Mouse (Mus musculus): ENCODE results near the gene Naa16. TPM values are rescaled to one million over a fixed set of nuclear protein-coding genes. Genes with fewer than 3 reads are reported as not detected.
A peak's percentile ranks its signal among the peaks of the same experiment; 100 is the strongest.

Gene Naa16
- polyA plus RNA-seq, 1 experiment: 11.2 TPM

GRCm38 (mm10) chr14:79301466-79301875 is 89.1 kb downstream of the Naa16 start, which contains the start of gene Rgcc:
TSS of gene Rgcc (minus strand) at chr14:79301645.
- Histone ChIP-seq H3K27ac (ENCODE audit: insufficient read depth, low read length) (0 out of 2 replicates have a peak within 1 kb of the TSS, but pooled peaks have one; percentile 9), H3K4me3 (replicated peaks; ENCODE audit: insufficient read depth, low read depth, low read length) (peak within 1 kb of the TSS; percentile 70), H3K4me1 (ENCODE audit: control insufficient read depth, insufficient read depth, low read length) (no peaks in the 10 kb centered on the region), H3K27me3 (ENCODE audit: control insufficient read depth, insufficient read depth, low read length) (no peaks in the 10 kb centered on the region)
- WGBS: under 1% methylated on average over 34 of the region's 34 CpGs
- peak; percentile 93 for TF ChIP-seq CTCF (IDR thresholded peaks at IDR 0.05; ENCODE audit: borderline replicate concordance, insufficient read depth, low read depth, low read length)
- TF ChIP-seq POLR2A (IDR thresholded peaks at IDR 0.05; ENCODE audit: borderline replicate concordance, insufficient read depth, low read length): peak; percentile 91
- DNase-seq: peak; percentile 95 to 97

GRCm38 (mm10) chr14:79300641-79301350 is 89.8 kb downstream of the Naa16 start:
- peak; percentile 37 to 48 for DNase-seq
- Histone ChIP-seq H3K27ac (ENCODE audit: insufficient read depth, low read length) (0 out of 2 replicates have a peak overlapping the region, but pooled peaks have one; percentile 9), H3K4me1 (ENCODE audit: control insufficient read depth, insufficient read depth, low read length) (no peaks in the 10 kb centered on the region; the same call in 1 of the 2 replicates), H3K4me3 (replicated peaks; ENCODE audit: insufficient read depth, low read depth, low read length) (peak overlapping the region; percentile 70), H3K27me3 (ENCODE audit: control insufficient read depth, insufficient read depth, low read length) (no peaks in the 10 kb centered on the region)
- TF ChIP-seq CTCF (IDR thresholded peaks at IDR 0.05; ENCODE audit: borderline replicate concordance, insufficient read depth, low read depth, low read length) (no peak), POLR2A (IDR thresholded peaks at IDR 0.05; ENCODE audit: borderline replicate concordance, insufficient read depth, low read length) (0 out of 2 replicates have a peak, but pooled peaks have one; percentile 17)
- WGBS: under 1% methylated on average over 52 of the region's 52 CpGs

- peaks cover 3% of the 10 kb centered on the region for H3K4me1 ChIP-seq (ENCODE audit: control insufficient read depth, insufficient read depth, low read length)
- peak overlapping the region; percentile 70 for H3K4me3 ChIP-seq (replicated peaks; ENCODE audit: insufficient read depth, low read depth, low read length)
- TF ChIP-seq CTCF (IDR thresholded peaks at IDR 0.05; ENCODE audit: borderline replicate concordance, insufficient read depth, low read depth, low read length) (no peak), POLR2A (IDR thresholded peaks at IDR 0.05; ENCODE audit: borderline replicate concordance, insufficient read depth, low read length) (no peak)
- no peak for DNase-seq
- H3K27me3 ChIP-seq (ENCODE audit: control insufficient read depth, insufficient read depth, low read length): no peaks in the 10 kb centered on the region
- H3K27ac ChIP-seq (ENCODE audit: insufficient read depth, low read length): no peak overlapping the region
- WGBS: 60% methylated on average over 6 of the region's 6 CpGs
These were observed 90.8 kb downstream of the Naa16 start for GRCm38 (mm10) chr14:79299796-79300195.

- Histone ChIP-seq H3K4me1 (ENCODE audit: control insufficient read depth, insufficient read depth, low read length) (peaks cover 3% of the 10 kb centered on the region), H3K27me3 (ENCODE audit: control insufficient read depth, insufficient read depth, low read length) (no peaks in the 10 kb centered on the region), H3K27ac (ENCODE audit: insufficient read depth, low read length) (no peak overlapping the region), H3K4me3 (replicated peaks; ENCODE audit: insufficient read depth, low read depth, low read length) (no peak overlapping the region)
- WGBS: 74% methylated on average over 4 of the region's 4 CpGs
- no peak for DNase-seq
- TF ChIP-seq POLR2A (IDR thresholded peaks at IDR 0.05; ENCODE audit: borderline replicate concordance, insufficient read depth, low read length): no peak
- no peak for TF ChIP-seq CTCF (IDR thresholded peaks at IDR 0.05; ENCODE audit: borderline replicate concordance, insufficient read depth, low read depth, low read length)
These were observed 91.3 kb downstream of the Naa16 start for GRCm38 (mm10) chr14:79299230-79299629.

GRCm38 (mm10) chr14:79298314-79298992 is 92.1 kb downstream of the Naa16 start:
- WGBS: 85% methylated on average over 7 of the region's 7 CpGs
- no peak for TF ChIP-seq CTCF (IDR thresholded peaks at IDR 0.05; ENCODE audit: borderline replicate concordance, insufficient read depth, low read depth, low read length)
- TF ChIP-seq POLR2A (IDR thresholded peaks at IDR 0.05; ENCODE audit: borderline replicate concordance, insufficient read depth, low read length): no peak
- no peaks in the 10 kb centered on the region for H3K27me3 ChIP-seq (ENCODE audit: control insufficient read depth, insufficient read depth, low read length)
- no peak overlapping the region for H3K27ac ChIP-seq (ENCODE audit: insufficient read depth, low read length)
- no peak overlapping the region for H3K4me3 ChIP-seq (replicated peaks; ENCODE audit: insufficient read depth, low read depth, low read length)
- DNase-seq: no peak
- peaks cover 3% of the 10 kb centered on the region for H3K4me1 ChIP-seq (ENCODE audit: control insufficient read depth, insufficient read depth, low read length)

- 82% methylated on average over 5 of the region's 5 CpGs for WGBS
- no peak for TF ChIP-seq POLR2A (IDR thresholded peaks at IDR 0.05; ENCODE audit: borderline replicate concordance, insufficient read depth, low read length)
- no peak for TF ChIP-seq CTCF (IDR thresholded peaks at IDR 0.05; ENCODE audit: borderline replicate concordance, insufficient read depth, low read depth, low read length)
- H3K27me3 ChIP-seq (ENCODE audit: control insufficient read depth, insufficient read depth, low read length): no peaks in the 10 kb centered on the region
- no peak overlapping the region for H3K4me3 ChIP-seq (replicated peaks; ENCODE audit: insufficient read depth, low read depth, low read length)
- H3K4me1 ChIP-seq (ENCODE audit: control insufficient read depth, insufficient read depth, low read length): peaks cover 8% of the 10 kb centered on the region
- no peak for DNase-seq
- no peak overlapping the region for H3K27ac ChIP-seq (ENCODE audit: insufficient read depth, low read length)
These were observed 93.7 kb downstream of the Naa16 start for GRCm38 (mm10) chr14:79296836-79297235.

GRCm38 (mm10) chr14:79296201-79296600 is 94.4 kb downstream of the Naa16 start:
- Histone ChIP-seq H3K4me3 (replicated peaks; ENCODE audit: insufficient read depth, low read depth, low read length) (no peak overlapping the region), H3K27ac (ENCODE audit: insufficient read depth, low read length) (no peak overlapping the region), H3K27me3 (ENCODE audit: control insufficient read depth, insufficient read depth, low read length) (no peaks in the 10 kb centered on the region), H3K4me1 (ENCODE audit: control insufficient read depth, insufficient read depth, low read length) (peaks cover 8% of the 10 kb centered on the region)
- TF ChIP-seq CTCF (IDR thresholded peaks at IDR 0.05; ENCODE audit: borderline replicate concordance, insufficient read depth, low read depth, low read length): no peak
- TF ChIP-seq POLR2A (IDR thresholded peaks at IDR 0.05; ENCODE audit: borderline replicate concordance, insufficient read depth, low read length): no peak
- no peak for DNase-seq
- WGBS: 43% methylated on average over 7 of the region's 7 CpGs

Measured in cerebellum, adult 2 months (tissue).